9 mouse cellular contexts compared by ENCODE assay signal in the genomic region with DNA sequence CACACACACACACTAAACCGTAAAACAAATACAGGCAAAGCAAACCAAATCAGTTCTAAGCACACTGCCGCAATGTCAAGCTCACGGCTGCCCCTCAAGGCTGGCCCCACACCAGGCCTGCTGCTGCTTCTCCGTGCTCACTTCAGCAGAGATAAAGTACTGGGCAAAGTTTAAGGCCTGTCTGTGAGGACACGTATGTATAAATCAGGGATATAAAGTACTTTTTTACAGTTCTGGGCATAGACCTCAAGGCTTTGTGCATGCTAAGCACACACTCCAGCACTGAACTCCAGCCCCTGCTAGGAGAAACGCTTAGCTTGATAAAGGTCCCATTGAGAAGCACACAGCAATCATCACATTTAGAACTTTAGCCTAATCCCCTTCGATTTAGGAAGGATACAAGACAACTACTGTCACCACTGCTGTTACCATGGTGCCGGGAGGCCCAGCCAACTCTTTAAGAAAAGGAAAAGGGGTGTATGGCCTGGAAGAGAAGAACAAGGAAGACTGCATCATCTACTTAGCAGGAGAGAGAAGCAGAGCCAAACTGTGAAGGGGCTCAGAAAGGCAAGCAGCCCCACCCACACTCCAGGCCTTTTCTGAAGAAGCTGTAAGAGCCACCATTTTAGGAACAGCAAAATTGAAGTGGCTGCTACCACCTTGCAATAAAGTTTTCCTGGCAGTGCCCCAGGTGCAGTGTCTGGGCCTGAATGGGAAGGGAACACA. TPM values are rescaled to one million over a fixed set of nuclear protein-coding genes. Genes with fewer than 3 reads are reported as not detected.
DNase-seq lines count a peak whose midpoint lies in the region; ATAC-seq and TF ChIP-seq lines count a peak whose summit lies in the region.
"Had no signal": no experiment of that assay in that cellular context is flagged by ENCODE, and none has a peak within 500 bp of the region (broad histone marks: within the 10 kb centered on the region; RNA-seq: fewer than 3 reads in every experiment).

No protein-coding gene starts in this region.

- intact Hi-C loops in heart, postnatal 25 days (cut with DNase I) = no loop called here
- intact Hi-C loops in left cerebral cortex, postnatal 14 days (cut with DNase I) = no loop called here

- no peak for DNase-seq in heart, postnatal 25 days (ENCODE audit: low spot score)
- DNase-seq in midbrain, postnatal 0 days (ENCODE audit: low spot score) = peak; percentile 70
- no peak for DNase-seq in adrenal gland, postnatal 4 days (ENCODE audit: low spot score in 2 of 2)
- no peak for DNase-seq in left cerebral cortex, postnatal 14 days (ENCODE audit: low spot score in 2 of 2)
- DNase-seq in layer of hippocampus, adult 8-10 months (ENCODE audit: low spot score in 2 of 2) = no peak
- DNase-seq: adrenal gland, adult 2 months had no signal

- no peaks in the 10 kb centered on the region for H3K9me3 ChIP-seq in heart, embryonic 12.5 days (replicated peaks)
- no peaks in the 10 kb centered on the region for H3K9me3 ChIP-seq in forebrain, embryonic 12.5 days
- H3K9me3 ChIP-seq in liver, embryonic 12.5 days (replicated peaks) = no peaks in the 10 kb centered on the region
- no peaks in the 10 kb centered on the region for H3K9me3 ChIP-seq in midbrain, postnatal 0 days (ENCODE audit: low read length)

- peak overlapping the region; percentile 9; the same call in 1 of the 2 replicates for H3K4me2 ChIP-seq in heart, embryonic 12.5 days
- no peak overlapping the region for H3K4me2 ChIP-seq in forebrain, embryonic 12.5 days
- H3K4me2 ChIP-seq in liver, embryonic 12.5 days = no peak overlapping the region
- no peak overlapping the region for H3K4me2 ChIP-seq in midbrain, postnatal 0 days (ENCODE audit: low read depth, low read length, poor library complexity, severe bottlenecking)

- WGBS in heart, embryonic 12.5 days = 40% methylated on average over 8 of the region's 8 CpGs
- WGBS in forebrain, embryonic 12.5 days = 25% methylated on average over 8 of the region's 8 CpGs
- whole genome bisulfite sequencing in liver, embryonic 12.5 days (ENCODE audit: insufficient replicate concordance) = 53% methylated on average over 8 of the region's 8 CpGs
- WGBS in midbrain, postnatal 0 days = 16% methylated on average over 8 of the region's 8 CpGs

- H3K4me1 ChIP-seq in heart, embryonic 12.5 days (replicated peaks) = peaks cover 25% of the 10 kb centered on the region
- peaks cover 22% of the 10 kb centered on the region for H3K4me1 ChIP-seq in forebrain, embryonic 12.5 days
- peaks cover 17% of the 10 kb centered on the region for H3K4me1 ChIP-seq in liver, embryonic 12.5 days
- no peaks in the 10 kb centered on the region for H3K4me1 ChIP-seq in midbrain, postnatal 0 days (ENCODE audit: insufficient read depth, low read length)

- no peak overlapping the region for H3K9ac ChIP-seq in heart, embryonic 12.5 days
- no peak overlapping the region; the same call in 1 of the 2 replicates for H3K9ac ChIP-seq in forebrain, embryonic 12.5 days
- no peak overlapping the region for H3K9ac ChIP-seq in liver, embryonic 12.5 days
- H3K9ac ChIP-seq in midbrain, postnatal 0 days (replicated peaks; ENCODE audit: low read length, poor library complexity, severe bottlenecking) = no peak overlapping the region

- H3K27ac ChIP-seq in heart, embryonic 12.5 days (ENCODE audit: poor library complexity, severe bottlenecking) = peak overlapping the region; percentile 26; the same call in 1 of the 2 replicates
- peak overlapping the region; percentile 85 for H3K27ac ChIP-seq in forebrain, embryonic 12.5 days
- H3K27ac ChIP-seq in liver, embryonic 12.5 days = no peak overlapping the region
- peak overlapping the region; percentile 73 for H3K27ac ChIP-seq in midbrain, postnatal 0 days (ENCODE audit: low read depth, low read length)

- no peak; the same call in 1 of the 2 replicates for ATAC-seq in heart, embryonic 12.5 days (ENCODE audit: insufficient number of reproducible peaks, low FRiP score)
- ATAC-seq in forebrain, embryonic 12.5 days (ENCODE audit: low FRiP score) = peak; percentile 79
- peak; percentile 27; the same call in 1 of the 2 replicates for ATAC-seq in liver, embryonic 12.5 days
- peak; percentile 82 for ATAC-seq in midbrain, postnatal 0 days (ENCODE audit: low FRiP score)

- H3K36me3 ChIP-seq in heart, embryonic 12.5 days = no peaks in the 10 kb centered on the region
- no peaks in the 10 kb centered on the region for H3K36me3 ChIP-seq in forebrain, embryonic 12.5 days (replicated peaks)
- no peaks in the 10 kb centered on the region for H3K36me3 ChIP-seq in liver, embryonic 12.5 days
- no peaks in the 10 kb centered on the region for H3K36me3 ChIP-seq in midbrain, postnatal 0 days (ENCODE audit: insufficient read depth, low read length)

- no peaks in the 10 kb centered on the region for H3K27me3 ChIP-seq in heart, embryonic 12.5 days (replicated peaks)
- H3K27me3 ChIP-seq in forebrain, embryonic 12.5 days = no peaks in the 10 kb centered on the region
- 0 out of 2 replicates have a peak, but pooled peaks cover under 1% of the 10 kb centered on the region for H3K27me3 ChIP-seq in liver, embryonic 12.5 days (replicated peaks)
- no peaks in the 10 kb centered on the region for H3K27me3 ChIP-seq in midbrain, postnatal 0 days (ENCODE audit: insufficient read depth, low read length)

- TF ChIP-seq CTCF in midbrain, postnatal 0 days (IDR thresholded peaks at IDR 0.05) = no peak

- H3K4me3 ChIP-seq in heart, embryonic 12.5 days = no peak overlapping the region
- H3K4me3 ChIP-seq in forebrain, embryonic 12.5 days (replicated peaks) = no peak overlapping the region
- H3K4me3 ChIP-seq in liver, embryonic 12.5 days = no peak overlapping the region
- no peak overlapping the region for H3K4me3 ChIP-seq in midbrain, postnatal 0 days (ENCODE audit: low read depth, low read length)

RNA-seq across cellular contexts. Expression of a gene that starts 9.4 kb away (rescaled TPM):
- 45.1 and 47.5 TPM in 2 replicates for polyA plus RNA-seq in heart, embryonic 12.5 days (2016; fragmentation: Nextera tagmentation; extraction: Ambion mirVana)
- total RNA-seq in heart, postnatal 25 days (2021) = 10 to 100 TPM; 29.8 to 52.8 TPM
- 118 and 139 TPM in 2 replicates for polyA plus RNA-seq in forebrain, embryonic 12.5 days (2016; fragmentation: Nextera tagmentation; extraction: Ambion mirVana)
- polyA plus RNA-seq in liver, embryonic 12.5 days (2016; fragmentation: Nextera tagmentation; extraction: Ambion mirVana) = 35.9 and 40.3 TPM in 2 replicates
- 469 and 488 TPM in 2 replicates for total RNA-seq in midbrain, postnatal 0 days (2014; rRNA removed)
- polyA plus RNA-seq in midbrain, postnatal 0 days (2015; fragmentation: Nextera tagmentation; extraction: Ambion mirVana) = 76.0 and 85.4 TPM in 2 replicates
- total RNA-seq in adrenal gland, postnatal 4 days (2021) = 10 to 100 TPM; 86.7 to 96.3 TPM
- total RNA-seq in left cerebral cortex, postnatal 14 days (2021) = 100 to 1,000 TPM; 207 to 211 TPM
- 100 to 1,000 TPM; 187 to 227 (median 208) TPM for total RNA-seq in layer of hippocampus, adult 8-10 months (2022)

RNA-seq across cellular contexts. Expression of a gene that starts 37.5 kb away (rescaled TPM):
- polyA plus RNA-seq in heart, embryonic 12.5 days (2016; fragmentation: Nextera tagmentation; extraction: Ambion mirVana) = 48.0 and 48.3 TPM in 2 replicates
- total RNA-seq in heart, postnatal 25 days (2021) = 10 to 100 TPM; 26.8 to 27.8 TPM
- 67.9 and 69.6 TPM in 2 replicates for polyA plus RNA-seq in forebrain, embryonic 12.5 days (2016; fragmentation: Nextera tagmentation; extraction: Ambion mirVana)
- polyA plus RNA-seq in liver, embryonic 12.5 days (2016; fragmentation: Nextera tagmentation; extraction: Ambion mirVana) = 99.5 and 100.0 TPM in 2 replicates
- 46.4 and 52.3 TPM in 2 replicates for total RNA-seq in midbrain, postnatal 0 days (2014; rRNA removed)
- polyA plus RNA-seq in midbrain, postnatal 0 days (2015; fragmentation: Nextera tagmentation; extraction: Ambion mirVana) = 38.4 and 41.6 TPM in 2 replicates
- total RNA-seq in adrenal gland, postnatal 4 days (2021) = 10 to 100 TPM; 66.8 to 71.1 TPM
- 10 to 100 TPM; 44.2 to 49.0 TPM for total RNA-seq in left cerebral cortex, postnatal 14 days (2021)
- 10 to 100 TPM; 48.3 to 53.3 (median 49.9) TPM for total RNA-seq in layer of hippocampus, adult 8-10 months (2022)

RNA-seq across cellular contexts. Expression of a gene that starts 49.6 kb away (rescaled TPM):
- polyA plus RNA-seq in heart, embryonic 12.5 days (2016; fragmentation: Nextera tagmentation; extraction: Ambion mirVana) = 139 and 140 TPM in 2 replicates
- total RNA-seq in heart, postnatal 25 days (2021) = 10 to 100 TPM; 52.2 to 57.0 TPM
- 246 and 247 TPM in 2 replicates for polyA plus RNA-seq in forebrain, embryonic 12.5 days (2016; fragmentation: Nextera tagmentation; extraction: Ambion mirVana)
- 128 and 135 TPM in 2 replicates for polyA plus RNA-seq in liver, embryonic 12.5 days (2016; fragmentation: Nextera tagmentation; extraction: Ambion mirVana)
- 252 and 262 TPM in 2 replicates for total RNA-seq in midbrain, postnatal 0 days (2014; rRNA removed)
- polyA plus RNA-seq in midbrain, postnatal 0 days (2015; fragmentation: Nextera tagmentation; extraction: Ambion mirVana) = 233 and 253 TPM in 2 replicates
- total RNA-seq in adrenal gland, postnatal 4 days (2021) = 100 to 1,000 TPM; 109 to 111 TPM
- total RNA-seq in left cerebral cortex, postnatal 14 days (2021) = 100 to 1,000 TPM; 141 to 144 TPM
- total RNA-seq in layer of hippocampus, adult 8-10 months (2022) = 100 to 1,000 TPM; 141 to 151 (median 144) TPM

RNA-seq across cellular contexts. Expression of a gene that starts 49.7 kb away (rescaled TPM):
- 23.2 and 24.9 TPM in 2 replicates for polyA plus RNA-seq in heart, embryonic 12.5 days (2016; fragmentation: Nextera tagmentation; extraction: Ambion mirVana)
- 10 to 100 TPM; 12.3 to 13.9 TPM for total RNA-seq in heart, postnatal 25 days (2021)
- polyA plus RNA-seq in forebrain, embryonic 12.5 days (2016; fragmentation: Nextera tagmentation; extraction: Ambion mirVana) = 58.1 and 63.7 TPM in 2 replicates
- polyA plus RNA-seq in liver, embryonic 12.5 days (2016; fragmentation: Nextera tagmentation; extraction: Ambion mirVana) = 22.4 and 22.9 TPM in 2 replicates
- total RNA-seq in midbrain, postnatal 0 days (2014; rRNA removed) = 86.5 and 106 TPM in 2 replicates
- 130 and 138 TPM in 2 replicates for polyA plus RNA-seq in midbrain, postnatal 0 days (2015; fragmentation: Nextera tagmentation; extraction: Ambion mirVana)
- total RNA-seq in adrenal gland, postnatal 4 days (2021) = 10 to 100 TPM; 18.9 to 22.7 TPM
- total RNA-seq in left cerebral cortex, postnatal 14 days (2021) = 10 to 100 TPM; 75.3 to 79.6 TPM
- 10 to 100 TPM; 55.7 to 63.5 (median 61.8) TPM for total RNA-seq in layer of hippocampus, adult 8-10 months (2022)
